In genomic region chr5:118090101-118090500, GRCm38 (mm10) we compare ENCODE assay signal across 11 mouse cellular contexts.
DNase-seq lines count a peak whose midpoint lies in the region; ATAC-seq lines count a peak whose summit lies in the region.
"Had no signal": no experiment of that assay in that cellular context is flagged by ENCODE, and none has a peak within 500 bp of the region (broad histone marks: within the 10 kb centered on the region; RNA-seq: fewer than 3 reads in every experiment).

No protein-coding gene starts in this region.

- 89% methylated on average over 6 of the region's 6 CpGs for WGBS in heart, embryonic 14.5 days
- WGBS in forebrain, embryonic 10.5 days = 97% methylated on average over 6 of the region's 6 CpGs
- whole genome bisulfite sequencing in forebrain, embryonic 16.5 days = 94% methylated on average over 6 of the region's 6 CpGs
- WGBS in midbrain, embryonic 16.5 days = 97% methylated on average over 6 of the region's 6 CpGs

- peaks cover 19 to 37% of the 10 kb centered on the region in 2 experiments for H3K4me1 ChIP-seq in heart, embryonic 14.5 days (ENCODE audit: control insufficient read depth in 2 of 2, insufficient read depth in 2 of 2, low read length in 2 of 2)
- peaks cover 31% of the 10 kb centered on the region for H3K4me1 ChIP-seq in forebrain, embryonic 10.5 days
- peaks cover 26% of the 10 kb centered on the region for H3K4me1 ChIP-seq in forebrain, embryonic 16.5 days (replicated peaks; ENCODE audit: control insufficient read depth, insufficient read depth, low read length)
- peaks cover 18% of the 10 kb centered on the region for H3K4me1 ChIP-seq in midbrain, embryonic 16.5 days (ENCODE audit: control insufficient read depth, insufficient read depth, low read length)
- H3K4me1 ChIP-seq: stomach, embryonic 15.5 days had no signal

- H3K9ac ChIP-seq in heart, embryonic 14.5 days (ENCODE audit: low read length) = peak overlapping the region; percentile 4; the same call in 1 of the 2 replicates
- no peak overlapping the region for H3K9ac ChIP-seq in forebrain, embryonic 16.5 days (replicated peaks; ENCODE audit: low read depth, low read length)
- H3K9ac ChIP-seq in midbrain, embryonic 16.5 days (ENCODE audit: low read depth, low read length) = no peak overlapping the region
- H3K9ac ChIP-seq: stomach, embryonic 15.5 days had no signal

- no peaks in the 10 kb centered on the region for H3K27me3 ChIP-seq in heart, embryonic 14.5 days (ENCODE audit: control insufficient read depth, insufficient read depth, low read length)
- H3K27me3 ChIP-seq in forebrain, embryonic 10.5 days (ENCODE audit: poor library complexity, severe bottlenecking) = no peaks in the 10 kb centered on the region
- no peaks in the 10 kb centered on the region for H3K27me3 ChIP-seq in forebrain, embryonic 16.5 days (replicated peaks; ENCODE audit: control insufficient read depth, insufficient read depth, low read length)
- H3K27me3 ChIP-seq in midbrain, embryonic 16.5 days (ENCODE audit: control insufficient read depth, insufficient read depth, low read depth, low read length) = no peaks in the 10 kb centered on the region
- H3K27me3 ChIP-seq: stomach, embryonic 15.5 days had no signal

- H3K4me3 ChIP-seq in heart, embryonic 14.5 days (ENCODE audit: control insufficient read depth in 1 of 2, insufficient read depth in 1 of 2, low read depth in 1 of 2, low read length in 2 of 2) = no peak overlapping the region
- no peak overlapping the region for H3K4me3 ChIP-seq in forebrain, embryonic 10.5 days
- no peak overlapping the region for H3K4me3 ChIP-seq in forebrain, embryonic 16.5 days (replicated peaks; ENCODE audit: low read length)
- no peak overlapping the region for H3K4me3 ChIP-seq in midbrain, embryonic 16.5 days (ENCODE audit: low read depth, low read length)
- H3K4me3 ChIP-seq: stomach, embryonic 15.5 days had no signal

- no peak overlapping the region; the same call in 1 of the 2 replicates for H3K4me2 ChIP-seq in heart, embryonic 14.5 days (ENCODE audit: low read length)
- H3K4me2 ChIP-seq in forebrain, embryonic 16.5 days (ENCODE audit: low read length) = no peak overlapping the region
- no peak overlapping the region for H3K4me2 ChIP-seq in midbrain, embryonic 16.5 days (ENCODE audit: low read length)
- H3K4me2 ChIP-seq: stomach, embryonic 15.5 days had no signal

- ATAC-seq in heart, embryonic 14.5 days (ENCODE audit: insufficient number of reproducible peaks, insufficient read depth, low FRiP score, low read depth) = no peak
- no peak for ATAC-seq in forebrain, embryonic 16.5 days
- ATAC-seq in midbrain, embryonic 16.5 days = no peak

- no peak for DNase-seq in heart, adult 8-10 months (ENCODE audit: low spot score)
- DNase-seq in forebrain, embryonic 10.5 days (ENCODE audit: extremely low spot score, low spot score) = no peak
- DNase-seq in layer of hippocampus, postnatal 25 days (ENCODE audit: extremely low spot score in 1 of 2, low spot score in 1 of 2) = no peak
- DNase-seq in kidney, adult 18-20 months = no peak
- DNase-seq: adrenal gland, postnatal 36 days; heart, adult 11 months had no signal

- H3K27ac ChIP-seq in heart, embryonic 14.5 days (replicated peaks in 1 of 2; ENCODE audit: control insufficient read depth in 1 of 2, insufficient read depth in 1 of 2, low read depth in 2 of 2, low read length in 2 of 2) = peak overlapping the region; percentile 67 to 74; a peak in 2 of 4 replicates
- peak overlapping the region; percentile 17; the same call in 1 of the 2 replicates for H3K27ac ChIP-seq in forebrain, embryonic 10.5 days
- peak overlapping the region; percentile 69; the same call in 1 of the 2 replicates for H3K27ac ChIP-seq in forebrain, embryonic 16.5 days (ENCODE audit: low read length)
- H3K27ac ChIP-seq in midbrain, embryonic 16.5 days (ENCODE audit: low read length) = peak overlapping the region; percentile 51
- H3K27ac ChIP-seq: stomach, embryonic 15.5 days had no signal

- peaks cover 49% of the 10 kb centered on the region for H3K36me3 ChIP-seq in heart, embryonic 14.5 days (ENCODE audit: control insufficient read depth, insufficient read depth, low read length)
- H3K36me3 ChIP-seq in forebrain, embryonic 10.5 days (replicated peaks) = peaks cover 77% of the 10 kb centered on the region
- peaks cover 7% of the 10 kb centered on the region for H3K36me3 ChIP-seq in forebrain, embryonic 16.5 days (ENCODE audit: control insufficient read depth, insufficient read depth)
- H3K36me3 ChIP-seq in midbrain, embryonic 16.5 days (ENCODE audit: control insufficient read depth, insufficient read depth, low read length) = peaks cover 27% of the 10 kb centered on the region

- H3K9me3 ChIP-seq in heart, embryonic 14.5 days (ENCODE audit: control insufficient read depth, low read length) = peaks cover 4% of the 10 kb centered on the region; the same call in 1 of the 2 replicates
- H3K9me3 ChIP-seq in forebrain, embryonic 10.5 days = no peaks in the 10 kb centered on the region; the same call in 1 of the 2 replicates
- H3K9me3 ChIP-seq in forebrain, embryonic 16.5 days (ENCODE audit: control insufficient read depth, low read length) = no peaks in the 10 kb centered on the region
- H3K9me3 ChIP-seq in midbrain, embryonic 16.5 days (replicated peaks; ENCODE audit: control insufficient read depth, low read length, poor library complexity, severe bottlenecking) = no peaks in the 10 kb centered on the region
- H3K9me3 ChIP-seq: G1E; stomach, embryonic 15.5 days had no signal

Comparison
In these comparisons a context has a peak if more than half of its experiments do, and no peak if none do; other contexts are left out.
1. H3K27ac ChIP-seq: peak in every context shown above with its lines; median percentile 70 in heart, embryonic 14.5 days; 69 in forebrain, embryonic 16.5 days; 51 in midbrain, embryonic 16.5 days; 17 in forebrain, embryonic 10.5 days.